Mouse (Mus musculus) CH12.LX (cell line): ENCODE data around the gene Rfpl4. TPM values are rescaled to one million over a fixed set of nuclear protein-coding genes. Genes with fewer than 3 reads are reported as not detected.

Experiments
- DNase-seq: peaks from one replicate; pipeline ENCODE4 v3.0.0-alpha.2; 2013; ENCODE audit errors: extremely low read depth
- H3K27ac ChIP-seq: 2 replicates; pipeline ENCODE4 v1.5.1; 2012; ENCODE audit warnings: low read depth, mild to moderate bottlenecking, control low read depth, moderate library complexity; ENCODE audit not compliant: insufficient read depth
- H3K27me3 ChIP-seq: replicated peaks from 2 replicates; pipeline ENCODE3; 2012; ENCODE audit warnings: inconsistent platforms
- H3K36me3 ChIP-seq, 2 experiments: replicated peaks in 1 of 2; 2 replicates each; pipeline versions ENCODE3 to v1.6.1; 2012; ENCODE audit warnings: inconsistent platforms in 1 of 2, low read length in 1 of 2, mild to moderate bottlenecking in 1 of 2, mixed read lengths in 1 of 2, moderate library complexity in 1 of 2; ENCODE audit not compliant: control insufficient read depth in 1 of 2, insufficient read depth in 1 of 2
- H3K4me1 ChIP-seq, 2 experiments: 2 replicates each; pipeline ENCODE4 v1.6.1; 2012; ENCODE audit warnings: inconsistent platforms in 1 of 2, moderate library complexity in 1 of 2; ENCODE audit not compliant: insufficient read depth in 2 of 2, control insufficient read depth in 1 of 2
- H3K4me2 ChIP-seq: 2 replicates; pipeline ENCODE4 v1.6.1; 2012; ENCODE audit warnings: low read depth, mild to moderate bottlenecking, control low read depth; ENCODE audit not compliant: poor library complexity, insufficient read depth, severe bottlenecking
- H3K4me3 ChIP-seq, 3 experiments: fragments of 150-350 bp in 1 of 3; sonication (generic) in 1 of 3; replicated peaks in 1 of 3; 2 replicates each; pipeline versions ENCODE3 to v1.5.1; 2011 to 2012; ENCODE audit warnings: low read depth in 2 of 3, low read length in 2 of 3, mild to moderate bottlenecking in 2 of 3, moderate library complexity in 2 of 3, control low read depth in 1 of 3, improper control_type of control experiment in 1 of 3, inconsistent platforms in 1 of 3, mixed read lengths in 1 of 3; ENCODE audit not compliant: poor library complexity in 1 of 3
- H3K79me2 ChIP-seq: replicated peaks from 2 replicates; pipeline ENCODE4 v1.6.1; 2012; ENCODE audit warnings: mild to moderate bottlenecking, moderate library complexity; ENCODE audit not compliant: control insufficient read depth, poor library complexity, insufficient read depth, severe bottlenecking; ENCODE audit errors: extremely low read depth
- H3K9ac ChIP-seq: 2 replicates; pipeline ENCODE4 v1.6.1; 2012; ENCODE audit warnings: low read depth, mild to moderate bottlenecking, control low read depth, moderate library complexity; ENCODE audit not compliant: insufficient read depth
- H3K9me3 ChIP-seq: replicated peaks from 2 replicates; pipeline ENCODE3; 2012; ENCODE audit warnings: low read length, inconsistent platforms, mixed read lengths
- BHLHE40 ChIP-seq: IDR thresholded peaks from 2 replicates; pipeline ENCODE4 v1.6.1; 2011; ENCODE audit warnings: mild to moderate bottlenecking, low read depth, low read length, improper control_type of control experiment
- CHD1 ChIP-seq: IDR thresholded peaks from 2 replicates; pipeline ENCODE4 v1.6.1; 2012; ENCODE audit warnings: low read depth, low read length, improper control_type of control experiment, inconsistent platforms
- CTCF ChIP-seq, 2 experiments: IDR thresholded peaks in 1 of 2; conservative IDR thresholded peaks in 1 of 2; 2 replicates each; pipeline ENCODE4 v1.5.1; 2011 to 2012; ENCODE audit warnings: low read depth in 2 of 2, low read length in 2 of 2, improper control_type of control experiment in 1 of 2, inconsistent platforms in 1 of 2, mild to moderate bottlenecking in 1 of 2, moderate library complexity in 1 of 2
- ELF1 ChIP-seq: IDR thresholded peaks from 2 replicates; pipeline ENCODE4 v1.6.1; 2014; ENCODE audit warnings: low read depth, mild to moderate bottlenecking, inconsistent platforms, low read length, improper control_type of control experiment
- ETS1 ChIP-seq: conservative IDR thresholded peaks from 2 replicates; pipeline ENCODE4 v1.6.1; 2012; ENCODE audit warnings: low read depth, mild to moderate bottlenecking, inconsistent platforms, low read length, improper control_type of control experiment, moderate library complexity
- GABPA ChIP-seq: IDR thresholded peaks from 2 replicates; pipeline ENCODE4 v1.6.1; 2012; ENCODE audit warnings: low read depth, low read length, improper control_type of control experiment, inconsistent platforms; ENCODE audit not compliant: insufficient replicate concordance
- HCFC1 ChIP-seq: IDR thresholded peaks from 2 replicates; pipeline ENCODE4 v1.6.1; 2012; ENCODE audit warnings: low read depth, mild to moderate bottlenecking, inconsistent platforms, low read length, improper control_type of control experiment
- IRF4 ChIP-seq: IDR thresholded peaks from 2 replicates; pipeline ENCODE4 v1.6.1; 2014; ENCODE audit warnings: low read depth, mild to moderate bottlenecking, inconsistent platforms, low read length, improper control_type of control experiment
- JUND ChIP-seq: conservative IDR thresholded peaks from 2 replicates; pipeline ENCODE4 v1.6.1; 2011; ENCODE audit warnings: low read depth, low read length, improper control_type of control experiment
- MAFK ChIP-seq: IDR thresholded peaks from 2 replicates; pipeline ENCODE4 v1.6.1; 2011; ENCODE audit warnings: low read length, improper control_type of control experiment; ENCODE audit not compliant: insufficient replicate concordance
- MAX ChIP-seq: IDR thresholded peaks from 2 replicates; pipeline ENCODE4 v1.6.1; 2011; ENCODE audit warnings: low read length, improper control_type of control experiment
- MAZ ChIP-seq: IDR thresholded peaks from 2 replicates; pipeline ENCODE4 v1.6.1; 2012; ENCODE audit warnings: low read depth, mild to moderate bottlenecking, inconsistent platforms, low read length, improper control_type of control experiment, moderate library complexity
- MEF2A ChIP-seq: IDR thresholded peaks from 2 replicates; pipeline ENCODE4 v1.6.1; 2014; ENCODE audit warnings: low read depth, mild to moderate bottlenecking, inconsistent platforms, low read length, improper control_type of control experiment, borderline replicate concordance
- MYC ChIP-seq: IDR thresholded peaks from 2 replicates; pipeline ENCODE4 v1.6.1; 2011; ENCODE audit warnings: low read depth, mild to moderate bottlenecking, improper control_type of control experiment, low read length
- NRF1 ChIP-seq: IDR thresholded peaks from 2 replicates; pipeline ENCODE4 v1.6.1; 2014; ENCODE audit warnings: low read depth, mild to moderate bottlenecking, inconsistent platforms, low read length, improper control_type of control experiment, moderate library complexity
- POLR2A ChIP-seq: IDR thresholded peaks from 2 replicates; pipeline ENCODE4 v1.6.1; 2011; ENCODE audit warnings: low read depth, mild to moderate bottlenecking, improper control_type of control experiment, low read length
- RCOR1 ChIP-seq: conservative IDR thresholded peaks from 2 replicates; pipeline ENCODE4 v1.6.1; 2012; ENCODE audit warnings: low read depth, mild to moderate bottlenecking, inconsistent platforms, low read length, improper control_type of control experiment
- SMC3 ChIP-seq: IDR thresholded peaks from 2 replicates; pipeline ENCODE4 v1.6.1; 2011; ENCODE audit warnings: low read depth, low read length, improper control_type of control experiment
- TBP ChIP-seq: conservative IDR thresholded peaks from 2 replicates; pipeline ENCODE4 v1.6.1; 2011; ENCODE audit warnings: low read depth, low read length, improper control_type of control experiment
- TCF12 ChIP-seq: IDR thresholded peaks from 2 replicates; pipeline ENCODE4 v1.6.1; 2014; ENCODE audit warnings: low read depth, mild to moderate bottlenecking, inconsistent platforms, low read length, improper control_type of control experiment
- UBTF ChIP-seq: IDR thresholded peaks from 2 replicates; pipeline ENCODE4 v1.6.1; 2012; ENCODE audit warnings: low read depth, mild to moderate bottlenecking, inconsistent platforms, low read length, improper control_type of control experiment, moderate library complexity
- USF1 ChIP-seq: IDR thresholded peaks from 2 replicates; pipeline ENCODE4 v1.6.1; 2014; ENCODE audit warnings: low read depth, mild to moderate bottlenecking, inconsistent platforms, low read length, improper control_type of control experiment
- USF2 ChIP-seq: conservative IDR thresholded peaks from 2 replicates; pipeline ENCODE4 v1.6.1; 2011; ENCODE audit warnings: low read depth, low read length, improper control_type of control experiment
- ZC3H11A ChIP-seq: IDR thresholded peaks from 2 replicates; pipeline ENCODE4 v1.6.1; 2012; ENCODE audit warnings: low read depth, mild to moderate bottlenecking, inconsistent platforms, low read length, improper control_type of control experiment
- ZKSCAN1 ChIP-seq: IDR thresholded peaks from 2 replicates; pipeline ENCODE4 v1.6.1; 2012; ENCODE audit warnings: low read depth, inconsistent platforms, low read length, improper control_type of control experiment, borderline replicate concordance
- dilution Hi-C: fragments of 300-500 bp; cut with MboI; formaldehyde crosslinking; loops from 2 replicates; pipeline ENCODE4 v1.14.3; 2020; ENCODE audit warnings: low sequenced_read_pairs; ENCODE audit not compliant: extremely low pct_unique_long_range_greater_than_20kb, extremely low pct_ligation_motif_present
- in situ Hi-C: fragments of 300-500 bp; cut with MboI; formaldehyde crosslinking; loops from 3 replicates; pipeline ENCODE4 v1.14.3; 2019; ENCODE audit warnings: low sequenced_read_pairs, low pct_ligation_motif_present, low pct_unique_long_range_greater_than_20kb, mixed read lengths
- polyA plus RNA-seq: library from polyadenylated mRNA; unstranded; fragments of >175 nt; gene quantifications from 2 replicates; pipeline ENCODE4 v1.2.1, GENCODE M21; 2012; ENCODE audit warnings: low read depth; ENCODE audit not compliant: insufficient read length
- total RNA-seq, 2 experiments: library from RNA; depleted of rRNA; stranded (reverse); fragments of 300-350 nt in 1 of 2; fragments of >200 nt in 1 of 2; gene quantifications; 2 replicates each; pipeline ENCODE4 v1.2.3; 2012 to 2014

The Rfpl4 gene
- total and polyA plus RNA-seq, 3 experiments, result not detected

DNA sequence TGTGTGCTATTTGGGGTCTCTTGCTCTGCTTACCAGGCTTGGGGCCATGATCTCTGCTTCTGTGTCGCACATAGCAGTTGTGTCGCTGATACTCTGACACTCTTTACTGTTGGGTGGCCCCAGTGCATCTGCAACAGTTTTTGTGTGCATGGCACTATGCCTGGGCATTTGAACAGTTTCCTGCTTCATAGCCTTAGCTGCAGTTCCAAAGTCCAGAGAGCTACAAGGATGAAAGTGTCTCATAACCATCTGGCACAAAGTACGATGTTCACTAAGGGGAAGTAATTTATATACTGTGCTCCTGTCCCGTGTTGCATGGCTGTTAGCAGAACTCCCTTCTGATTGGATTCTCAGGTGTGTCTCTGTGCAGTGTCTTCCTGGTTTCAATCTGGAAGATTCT lies 28.9 kb downstream of the Rfpl4 start:
- DNase-seq, result no peak
- H3K9ac ChIP-seq, result no peak overlapping the region
- in situ Hi-C loops, result no loop called here
- no peaks in the 10 kb centered on the region for H3K9me3 ChIP-seq
- peaks cover 81% of the 10 kb centered on the region for H3K79me2 ChIP-seq
- H3K36me3 ChIP-seq, result peaks cover 66 to 81% of the 10 kb centered on the region in 2 experiments
- no peak overlapping the region for H3K4me2 ChIP-seq
- H3K27me3 ChIP-seq, result no peaks in the 10 kb centered on the region
- TF ChIP-seq UBTF, result no peak
- no peak for TF ChIP-seq USF1
- TF ChIP-seq ETS1, result no peak
- no peak for TF ChIP-seq NRF1
- no peak for TF ChIP-seq TBP
- no peak for TF ChIP-seq JUND
- no peak for TF ChIP-seq POLR2A
- TF ChIP-seq CTCF (conservative IDR thresholded peaks at IDR 0.05 in 1 of 2, IDR thresholded peaks at IDR 0.05 in 1 of 2; ENCODE audit: low read depth in 2 of 2, low read length in 2 of 2), result no peak
- TF ChIP-seq ZC3H11A, result no peak
- no peak for TF ChIP-seq MYC
- TF ChIP-seq MAFK, result no peak
- TF ChIP-seq SMC3, result no peak
- TF ChIP-seq ZKSCAN1, result no peak
- TF ChIP-seq CHD1, result no peak
- no peak for TF ChIP-seq USF2
- no peak for TF ChIP-seq HCFC1
- H3K4me3 ChIP-seq, result no peak overlapping the region
- H3K27ac ChIP-seq, result no peak overlapping the region
- dilution Hi-C loops, result no loop called here
- peaks cover 7 to 41% of the 10 kb centered on the region in 2 experiments for H3K4me1 ChIP-seq

DNA sequence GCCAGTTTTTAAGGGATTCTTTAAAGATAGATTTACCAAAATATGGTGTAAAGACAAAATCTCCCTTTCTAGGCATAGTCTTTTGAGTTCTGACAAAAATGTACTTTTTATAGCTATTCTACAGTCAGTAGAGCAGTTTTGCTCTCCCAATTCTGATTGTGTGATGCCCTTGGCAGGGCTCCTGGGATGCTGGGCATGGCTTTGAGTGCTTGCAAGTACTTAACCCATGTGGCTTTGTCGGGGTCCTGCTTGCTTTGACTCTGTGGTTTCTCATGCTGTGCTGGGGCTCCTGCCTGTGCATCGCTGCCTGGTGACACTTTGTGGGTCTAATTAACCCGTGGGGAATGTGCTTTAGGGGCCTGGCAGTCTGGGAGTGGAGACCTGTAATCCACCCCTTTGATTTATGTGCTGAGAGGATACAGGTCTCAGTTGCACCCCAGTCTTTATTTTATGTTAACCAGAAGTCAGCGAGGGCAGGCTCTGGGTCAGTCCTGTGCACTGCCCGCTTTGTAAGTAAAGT lies 29.8 kb downstream of the Rfpl4 start:
- Histone ChIP-seq H3K4me1 (peaks cover 7 to 48% of the 10 kb centered on the region in 2 experiments), H3K9me3 (no peaks in the 10 kb centered on the region), H3K9ac (no peak overlapping the region), H3K79me2 (peaks cover 85% of the 10 kb centered on the region), H3K4me2 (no peak overlapping the region), H3K27me3 (no peaks in the 10 kb centered on the region), H3K4me3 (no peak overlapping the region), H3K27ac (no peak overlapping the region), H3K36me3 (peaks cover 57 to 77% of the 10 kb centered on the region in 2 experiments)
- in situ Hi-C loops, result no loop called here
- dilution Hi-C loops, result no loop called here
- no peak for TF ChIP-seq MYC
- no peak for TF ChIP-seq RCOR1
- no peak for TF ChIP-seq BHLHE40
- TF ChIP-seq ELF1, result no peak
- no peak for TF ChIP-seq GABPA
- TF ChIP-seq TCF12, result no peak
- TF ChIP-seq IRF4, result no peak
- TF ChIP-seq HCFC1, result no peak
- TF ChIP-seq MAZ, result no peak
- no peak for TF ChIP-seq UBTF
- TF ChIP-seq JUND, result no peak
- no peak for TF ChIP-seq SMC3
- no peak for TF ChIP-seq MEF2A
- no peak for TF ChIP-seq MAX
- no peak for TF ChIP-seq ZC3H11A
- no peak for TF ChIP-seq CHD1
- TF ChIP-seq, all 38 proteins: peak for 0
- DNase-seq, result no peak
